Mouse (Mus musculus) kidney, adult 2 months (tissue): ENCODE results near the gene Skor1. TPM values are rescaled to one million over a fixed set of nuclear protein-coding genes. Genes with fewer than 3 reads are reported as not detected.

ENCODE experiments used
- DNase-seq: peaks from one replicate; pipeline ENCODE4 v3.0.0; 2021
- H3K27ac ChIP-seq: fragments of 200-500 bp; 2 replicates; pipeline ENCODE4 v1.5.1; 2012; ENCODE audit warnings: low read depth, low read length, control low read depth, inconsistent platforms; ENCODE audit not compliant: insufficient read depth
- H3K27me3 ChIP-seq: fragments of 200-500 bp; replicated peaks from 2 replicates; pipeline ENCODE4 v1.6.1; 2012; ENCODE audit warnings: mild to moderate bottlenecking, moderate library complexity, low read length, inconsistent platforms; ENCODE audit not compliant: control insufficient read depth, insufficient read depth
- H3K36me3 ChIP-seq: fragments of 200-500 bp; 2 replicates; pipeline ENCODE4 v1.6.1; 2012; ENCODE audit warnings: mild to moderate bottlenecking, moderate library complexity, low read length, inconsistent platforms; ENCODE audit not compliant: control insufficient read depth, insufficient read depth
- H3K4me1 ChIP-seq: fragments of 200-500 bp; 2 replicates; pipeline ENCODE4 v1.6.1; 2011; ENCODE audit warnings: low read length; ENCODE audit not compliant: control insufficient read depth, insufficient read depth
- H3K4me3 ChIP-seq: fragments of 200-500 bp; 2 replicates; pipeline ENCODE4 v1.5.1; 2011; ENCODE audit warnings: mild to moderate bottlenecking, low read depth, low read length, control low read depth; ENCODE audit not compliant: insufficient read depth
- CTCF ChIP-seq: fragments of 200-500 bp; conservative IDR thresholded peaks from 2 replicates; pipeline ENCODE4 v1.5.1; 2011; ENCODE audit warnings: low read depth, mild to moderate bottlenecking, control low read depth, low read length, moderate library complexity, mixed read lengths; ENCODE audit not compliant: insufficient read depth, insufficient read length
- POLR2A ChIP-seq: fragments of 200-500 bp; IDR thresholded peaks from one replicate; pipeline ENCODE4 v1.6.1; 2011; ENCODE audit warnings: low read depth, low read length, control low read depth
- WGBS: fragments of 180-500 bp; shearing (Covaris S2); methylation state at CpG from one replicate; pipeline ENCODE4 v1.1.7; 2018; 5-methylcytosine and 5-hydroxymethylcytosine counted together
- polyA plus RNA-seq: library from polyadenylated mRNA; depleted of rRNA; stranded (reverse); fragments of >200 nt; gene quantifications from 2 replicates; pipeline ENCODE4 v1.2.3, GENCODE M21; 2012

Gene Skor1
- polyA plus RNA-seq, 1 experiment: 0.02 TPM

GRCm38 (mm10) chr9:63143641-63144501 is 4.9 kb downstream of the Skor1 start:
- Histone ChIP-seq H3K4me1 (no peaks in the 10 kb centered on the region; the same call in 1 of the 2 replicates), H3K4me3 (no peak overlapping the region)
- TF ChIP-seq POLR2A (no peak), CTCF (no peak)

DNA sequence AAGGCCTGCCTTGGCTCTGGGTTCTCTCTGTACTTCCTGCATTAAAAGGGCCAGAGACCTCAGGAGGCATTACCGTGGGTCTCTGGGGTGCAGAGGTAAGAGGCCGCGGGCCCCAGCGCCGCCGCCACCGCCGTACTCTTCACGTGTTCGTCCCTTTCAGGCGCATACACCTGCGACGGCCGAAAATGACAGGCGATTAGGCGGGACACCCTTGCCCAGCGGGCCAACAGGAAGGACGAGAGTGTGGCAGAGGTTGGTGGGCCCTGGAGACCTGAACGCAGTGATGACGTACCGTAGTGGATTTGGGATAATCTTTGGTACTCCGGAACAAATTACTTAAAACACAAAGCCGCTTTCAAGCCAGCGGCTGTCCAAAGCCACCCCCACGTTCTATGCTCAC is 5.5 kb downstream of the Skor1 start:
- no peaks in the 10 kb centered on the region; the same call in 1 of the 2 replicates for H3K4me1 ChIP-seq
- no peak for DNase-seq
- H3K36me3 ChIP-seq: no peaks in the 10 kb centered on the region
- H3K27me3 ChIP-seq: peaks cover 34% of the 10 kb centered on the region
- no peak overlapping the region for H3K4me3 ChIP-seq
- TF ChIP-seq CTCF: no peak
- no peak for TF ChIP-seq POLR2A
- WGBS: 2% methylated on average over 25 of the region's 25 CpGs
- no peak overlapping the region for H3K27ac ChIP-seq

More at GRCm38 (mm10) chr9:63143641-63144501, 4.9 kb downstream of the Skor1 start:
- Histone ChIP-seq H3K27me3 (peaks cover 32% of the 10 kb centered on the region), H3K36me3 (no peaks in the 10 kb centered on the region), H3K27ac (no peak overlapping the region)
- DNase-seq: no peak
- WGBS: 4% methylated on average over 47 of the region's 47 CpGs

- H3K4me1 ChIP-seq: no peaks in the 10 kb centered on the region; the same call in 1 of the 2 replicates
- no peaks in the 10 kb centered on the region for H3K36me3 ChIP-seq
- 4% methylated on average over 42 of the region's 42 CpGs for WGBS
- DNase-seq: no peak
- H3K4me3 ChIP-seq: no peak overlapping the region
- H3K27me3 ChIP-seq: peaks cover 34% of the 10 kb centered on the region
- TF ChIP-seq CTCF: no peak
- no peak for TF ChIP-seq POLR2A
- H3K27ac ChIP-seq: no peak overlapping the region
Observed at GRCm38 (mm10) chr9:63142335-63143036, 6.3 kb downstream of the Skor1 start.

GRCm38 (mm10) chr9:63141641-63142334 is 7.0 kb downstream of the Skor1 start:
- DNase-seq: no peak
- H3K27ac ChIP-seq: no peak overlapping the region
- no peak for TF ChIP-seq CTCF
- peaks cover 32% of the 10 kb centered on the region for H3K27me3 ChIP-seq
- no peaks in the 10 kb centered on the region; the same call in 1 of the 2 replicates for H3K4me1 ChIP-seq
- 2% methylated on average over 24 of the region's 24 CpGs for WGBS
- no peaks in the 10 kb centered on the region for H3K36me3 ChIP-seq
- H3K4me3 ChIP-seq: no peak overlapping the region

DNA sequence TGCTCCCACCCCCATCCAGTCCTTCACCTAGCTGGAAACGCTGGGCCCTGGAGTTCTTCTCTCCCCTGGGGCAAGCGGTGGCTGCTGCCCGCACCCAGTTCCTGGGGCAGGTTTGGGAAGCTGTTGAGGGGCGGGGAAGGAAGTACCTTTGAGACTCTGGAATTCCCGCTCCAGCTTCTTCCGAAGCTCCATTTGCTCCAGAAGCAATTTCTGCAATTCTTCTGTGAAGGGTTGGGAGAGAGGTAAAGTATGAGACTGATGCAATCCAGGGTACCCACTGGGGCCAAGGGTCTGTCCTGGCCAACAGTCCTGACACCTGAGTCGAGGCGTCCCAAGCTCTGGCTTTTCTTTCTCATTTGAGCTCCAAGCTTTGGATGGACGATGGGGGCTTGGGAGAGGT is 8.6 kb downstream of the Skor1 start:
- H3K27me3 ChIP-seq: peaks cover 25% of the 10 kb centered on the region
- TF ChIP-seq POLR2A: no peak
- TF ChIP-seq CTCF: no peak
- no peaks in the 10 kb centered on the region; the same call in 1 of the 2 replicates for H3K4me1 ChIP-seq
- WGBS: 8% methylated on average over 9 of the region's 9 CpGs
- no peaks in the 10 kb centered on the region for H3K36me3 ChIP-seq
- DNase-seq: no peak
- H3K27ac ChIP-seq: no peak overlapping the region
- no peak overlapping the region for H3K4me3 ChIP-seq

GRCm38 (mm10) chr9:63139661-63140060 is 9.1 kb downstream of the Skor1 start:
- DNase-seq: no peak
- no peak for TF ChIP-seq POLR2A
- no peak overlapping the region for H3K27ac ChIP-seq
- peaks cover 24% of the 10 kb centered on the region for H3K27me3 ChIP-seq
- no peaks in the 10 kb centered on the region for H3K36me3 ChIP-seq
- H3K4me3 ChIP-seq: no peak overlapping the region
- WGBS: 15% methylated on average over 17 of the region's 17 CpGs
- no peaks in the 10 kb centered on the region; the same call in 1 of the 2 replicates for H3K4me1 ChIP-seq

GRCm38 (mm10) chr9:63138481-63138967 is 10.2 kb downstream of the Skor1 start:
- H3K4me1 ChIP-seq: peaks cover under 1% of the 10 kb centered on the region; the same call in 1 of the 2 replicates

More at GRCm38 (mm10) chr9:63138481-63138967, 10.2 kb downstream of the Skor1 start:
- Histone ChIP-seq H3K36me3 (no peaks in the 10 kb centered on the region), H3K27ac (no peak overlapping the region), H3K27me3 (peaks cover 20% of the 10 kb centered on the region), H3K4me3 (no peak overlapping the region)
- WGBS: 4% methylated on average over 31 of the region's 31 CpGs
- DNase-seq: no peak
- TF ChIP-seq CTCF (no peak), POLR2A (no peak)
